Mouse (Mus musculus) telencephalon, adult 2 months (tissue): ENCODE measurements around the gene Vmn1r214.

Experiments used
- DNase-seq: peaks from one replicate; pipeline ENCODE4 v3.0.0-alpha.2; 2011; ENCODE audit warnings: low read depth, low spot score

Vmn1r214 gene

DNA sequence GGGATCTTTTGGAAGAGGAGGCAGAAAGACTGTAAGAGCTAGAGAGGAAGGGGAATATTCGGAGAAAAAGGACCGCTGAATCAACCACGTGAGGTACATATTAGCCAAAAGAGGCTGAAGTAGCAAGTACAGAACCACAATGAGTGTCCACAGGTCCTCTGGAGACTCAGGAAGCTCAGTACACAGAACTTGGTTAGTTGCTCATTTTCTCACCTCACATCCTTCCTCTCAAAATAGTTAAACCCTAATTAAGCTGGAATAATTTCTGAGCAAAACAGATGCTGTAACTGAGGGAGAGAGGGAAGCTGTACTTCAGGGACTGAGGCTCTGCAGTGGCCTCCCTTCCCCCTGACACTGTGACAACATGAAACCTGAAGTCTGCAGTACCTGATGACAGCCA, at the start of gene Vmn1r214:
Gene Vmn1r214, plus strand, starts transcription at position 301 of the 400 bp plus-strand sequence.
- DNase-seq: no peak

GRCm38 (mm10) chr13:22990214-22990891, 39.9 kb upstream of the Vmn1r214 start:
- no peak for DNase-seq

- DNase-seq: no peak
Measured at GRCm38 (mm10) chr13:22992178-22992700, 38.0 kb upstream of the Vmn1r214 start.

DNA sequence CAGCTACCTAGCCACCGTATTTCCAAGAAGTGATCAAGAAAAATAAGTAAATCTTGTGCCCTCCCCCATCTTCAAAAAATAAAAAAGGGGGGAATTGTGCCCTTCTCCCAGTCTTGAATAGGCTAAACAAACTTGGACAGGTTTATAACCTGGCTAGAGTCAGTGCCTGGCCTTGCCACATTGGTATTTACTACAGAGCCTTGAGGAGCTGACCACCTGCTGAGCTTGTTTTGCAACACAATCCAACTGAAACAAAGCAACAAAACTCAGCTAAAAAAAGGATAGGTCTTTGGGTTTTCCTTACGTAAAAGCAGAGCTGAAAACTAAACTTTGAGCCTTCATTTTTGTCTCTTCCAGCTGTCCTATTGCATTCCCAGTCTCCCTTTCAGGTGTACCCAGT, 37.5 kb upstream of the Vmn1r214 start:
- DNase-seq: no peak

DNA sequence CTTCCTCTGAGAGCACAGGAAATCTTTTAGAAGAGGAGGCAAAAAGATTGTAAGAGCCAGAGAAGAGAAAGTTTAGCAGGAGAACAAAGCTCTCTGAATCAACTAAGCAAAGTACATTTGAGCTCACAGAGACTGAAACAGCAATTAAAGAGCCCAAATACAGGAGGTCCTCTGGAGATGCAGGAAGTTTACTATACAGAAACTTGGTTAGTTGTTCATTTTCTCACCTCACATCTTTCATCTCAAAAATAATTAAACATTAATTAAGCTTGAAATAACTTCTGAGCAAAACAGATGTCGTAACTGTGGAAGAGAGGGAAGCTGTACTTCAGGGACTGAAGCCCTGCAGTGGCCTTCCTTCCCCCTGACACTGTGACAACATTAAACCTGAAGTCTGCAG, 22.9 kb upstream of the Vmn1r214 start, which contains the start of gene Vmn1r213:
Gene Vmn1r213, plus strand, starts transcription at position 301 of the 400 bp plus-strand sequence.
- no peak for DNase-seq

DNA sequence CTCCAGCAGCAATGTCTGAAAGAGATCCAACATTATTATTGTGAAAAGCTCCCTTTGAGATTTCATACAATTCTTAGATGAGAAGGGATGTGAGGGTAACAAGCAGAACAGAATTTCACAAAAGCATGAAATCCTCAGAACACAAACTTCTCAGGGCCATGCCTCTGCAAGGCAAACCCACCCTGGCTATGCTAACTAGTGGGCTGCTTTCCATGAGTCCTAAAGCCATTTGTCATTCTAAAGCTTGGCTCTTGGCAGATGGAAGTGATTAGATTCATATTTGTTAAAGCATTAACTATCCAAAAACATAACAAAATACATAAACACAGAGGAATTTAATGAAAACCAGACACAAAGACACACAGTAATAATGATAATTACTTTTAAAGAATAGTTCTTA, 12.1 kb upstream of the Vmn1r214 start:
- no peak for DNase-seq

- DNase-seq: no peak
Measured at GRCm38 (mm10) chr13:23024812-23025211, 5.4 kb upstream of the Vmn1r214 start.

GRCm38 (mm10) chr13:23057778-23058177, 27.6 kb downstream of the Vmn1r214 start:
- no peak for DNase-seq

DNA sequence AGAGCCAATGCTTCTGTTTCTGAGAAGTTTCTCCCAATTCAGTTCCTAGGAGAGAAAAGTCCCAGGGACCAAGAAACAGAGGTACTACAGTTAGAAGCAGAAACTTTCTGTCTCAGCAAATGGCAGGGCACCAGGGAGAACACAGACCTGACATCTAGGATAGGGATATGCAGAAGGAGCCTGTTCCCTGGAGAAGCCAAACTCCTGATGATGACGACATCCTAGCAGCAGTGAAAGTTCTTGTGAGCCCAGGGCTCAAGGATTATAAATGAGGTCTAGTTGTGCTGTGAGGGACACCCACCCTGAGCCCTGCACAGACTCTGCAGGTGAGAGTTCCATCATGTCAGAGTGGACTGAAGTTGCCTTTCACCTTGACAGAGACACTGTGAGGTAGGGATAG, 37.5 kb downstream of the Vmn1r214 start, which contains the start of gene Vmn1r215:
Gene Vmn1r215, plus strand, starts transcription at position 301 of the 400 bp plus-strand sequence.
- DNase-seq: no peak

GRCm38 (mm10) chr13:23069312-23069711, 39.1 kb downstream of the Vmn1r214 start:
- DNase-seq: no peak
